Mouse (Mus musculus): ENCODE measurements at regions not wholly inside any gene's neighbourhood (a gene's known extent, or its start where the extent isn't known, plus 50 kb on each side); places are given as distances from the start of the nearest gene placed in this dataset.

- TF ChIP-seq SIN3A (IDR thresholded peaks at IDR 0.05; ENCODE audit: low read length) (no peak), IRF4 (IDR thresholded peaks at IDR 0.05; ENCODE audit: low read depth, low read length) (no peak), GABPA (IDR thresholded peaks at IDR 0.05; ENCODE audit: insufficient replicate concordance, low read depth, low read length) (no peak), MAFK (IDR thresholded peaks at IDR 0.05; ENCODE audit: insufficient replicate concordance, low read length) (no peak), POLR2A (IDR thresholded peaks at IDR 0.05; ENCODE audit: low read depth, low read length) (no peak), TCF12 (IDR thresholded peaks at IDR 0.05; ENCODE audit: low read depth, low read length) (no peak), E2F4 (IDR thresholded peaks at IDR 0.05; ENCODE audit: insufficient replicate concordance, low read depth, low read length) (no peak), ZNF384 (IDR thresholded peaks at IDR 0.05; ENCODE audit: low read depth, low read length) (no peak), CTCF (conservative IDR thresholded peaks at IDR 0.05 in 1 of 2, IDR thresholded peaks at IDR 0.05 in 1 of 2; ENCODE audit: low read depth in 2 of 2, low read length in 2 of 2) (no peak), CHD1 (IDR thresholded peaks at IDR 0.05; ENCODE audit: low read depth, low read length) (no peak), EP300 (IDR thresholded peaks at IDR 0.05; ENCODE audit: low read length) (no peak)
Measured at GRCm38 (mm10) chr13:60097776-60098175, 79.4 kb downstream of the Gas1 start.

All from CH12.LX (cell line).